Mouse (Mus musculus) lung, postnatal 0 days (tissue): ENCODE measurements around the gene Gpr37.

Experiments
- CTCF ChIP-seq: IDR thresholded peaks from 2 replicates; pipeline ENCODE4 v1.5.1; 2016; ENCODE audit warnings: antibody characterized with exemption, mild to moderate bottlenecking
- EP300 ChIP-seq: IDR thresholded peaks from 2 replicates; pipeline ENCODE4 v1.6.1; 2016; ENCODE audit warnings: antibody characterized with exemption, mild to moderate bottlenecking, control low read depth

DNA sequence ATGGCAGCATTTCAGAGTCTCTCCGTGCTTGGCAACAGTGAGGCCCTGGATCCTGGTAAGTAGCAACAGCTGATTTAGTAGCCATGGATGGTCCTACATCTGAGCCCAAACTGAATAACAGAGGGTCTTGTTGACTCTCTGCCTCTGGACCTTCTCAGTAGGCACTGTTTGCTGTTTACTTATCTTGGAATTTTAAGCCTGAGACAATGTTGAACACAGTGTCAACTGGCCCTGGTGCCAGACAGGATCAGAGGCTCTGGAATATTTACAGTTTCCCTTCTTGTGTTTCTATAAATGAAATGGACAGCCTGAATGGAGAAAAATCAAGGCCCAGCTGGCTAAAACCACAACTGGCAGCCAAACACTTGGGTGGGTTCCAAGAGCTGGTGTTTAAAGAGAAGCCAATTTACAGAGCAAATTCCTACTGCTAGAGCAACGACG is 3.7 kb downstream of the Gpr37 start:
- TF ChIP-seq CTCF (no peak), EP300 (no peak)
